Mouse (Mus musculus): ENCODE data around the gene Tmem109. TPM values are rescaled to one million over a fixed set of nuclear protein-coding genes. Genes with fewer than 3 reads are reported as not detected.
A peak's percentile ranks its signal among the peaks of the same experiment; 100 is the strongest.

Gene Tmem109
- polyA plus RNA-seq, 1 experiment, result 26.8 TPM

GRCm38 (mm10) chr19:10842914-10843313, 38.9 kb downstream of the Tmem109 start:
- H3K4me1 ChIP-seq (ENCODE audit: control insufficient read depth, insufficient read depth, insufficient read length, low read length), result no peaks in the 10 kb centered on the region; the same call in none of the 2 replicates
- WGBS, result 46% methylated on average over 24 of the region's 24 CpGs
- no peaks in the 10 kb centered on the region for H3K27me3 ChIP-seq (ENCODE audit: control insufficient read depth, insufficient read depth, low read length)
- peak overlapping the region; percentile 53 for H3K4me3 ChIP-seq (ENCODE audit: low read depth, low read length)
- no peaks in the 10 kb centered on the region for H3K36me3 ChIP-seq (ENCODE audit: control insufficient read depth, insufficient read depth, low read length)
- H3K27ac ChIP-seq (ENCODE audit: insufficient read depth, low read depth, low read length), result peak overlapping the region; percentile 52
- TF ChIP-seq POLR2A (IDR thresholded peaks at IDR 0.05; ENCODE audit: low read depth, low read length) (no peak), CTCF (IDR thresholded peaks at IDR 0.05; ENCODE audit: extremely low read depth, insufficient read length, insufficient replicate concordance, low read depth, low read length) (no peak)

DNA sequence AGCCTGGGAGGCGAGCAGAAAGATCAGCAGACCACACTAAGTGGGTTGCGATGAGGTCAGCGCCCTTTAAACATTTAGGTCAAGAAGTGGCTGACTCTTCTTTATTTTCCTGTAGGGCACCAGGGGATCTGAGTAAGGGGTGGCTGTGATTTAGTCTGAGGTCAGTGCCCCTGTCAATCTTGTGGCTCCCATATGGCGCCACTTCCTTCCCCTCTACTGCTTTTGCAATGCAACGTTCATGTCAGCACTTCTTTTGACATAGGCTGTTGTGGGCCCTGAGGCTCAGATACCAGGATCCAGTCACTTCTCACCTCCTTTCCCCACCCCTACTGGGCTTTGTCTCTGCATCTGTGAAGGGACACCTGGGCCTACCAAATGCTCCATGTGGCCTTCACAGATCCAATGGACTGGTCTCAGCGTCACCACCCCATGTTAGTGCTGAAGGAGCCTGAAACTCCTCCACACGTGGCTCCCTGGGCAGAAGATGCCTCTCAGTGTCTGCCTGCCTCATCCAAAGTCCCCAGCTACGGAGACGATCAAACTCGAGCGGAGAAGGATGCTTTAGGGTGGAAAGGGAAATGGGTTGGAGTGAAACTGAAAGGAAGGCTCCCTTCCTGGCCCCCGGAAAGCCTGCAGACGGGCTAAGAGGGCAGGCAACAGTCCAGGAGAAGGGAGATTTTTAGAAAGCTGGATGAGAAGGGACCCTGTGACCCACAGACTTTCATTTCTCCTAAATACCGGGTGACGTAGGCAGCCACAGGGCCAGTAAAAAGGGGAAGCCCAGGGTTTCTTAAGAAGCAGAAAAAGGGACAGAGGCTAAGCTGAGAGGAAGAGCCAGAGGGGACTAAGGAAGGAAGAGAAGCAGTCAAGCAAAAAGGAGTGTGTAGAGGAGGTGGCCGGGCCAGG, 39.8 kb downstream of the Tmem109 start:
- Histone ChIP-seq H3K4me3 (ENCODE audit: low read depth, low read length) (peak overlapping the region; percentile 53), H3K36me3 (ENCODE audit: control insufficient read depth, insufficient read depth, low read length) (no peaks in the 10 kb centered on the region), H3K27ac (ENCODE audit: insufficient read depth, low read depth, low read length) (peak overlapping the region; percentile 79), H3K27me3 (ENCODE audit: control insufficient read depth, insufficient read depth, low read length) (no peaks in the 10 kb centered on the region), H3K4me1 (ENCODE audit: control insufficient read depth, insufficient read depth, insufficient read length, low read length) (no peaks in the 10 kb centered on the region; the same call in none of the 2 replicates)
- TF ChIP-seq CTCF (IDR thresholded peaks at IDR 0.05; ENCODE audit: extremely low read depth, insufficient read length, insufficient replicate concordance, low read depth, low read length), result no peak
- TF ChIP-seq POLR2A (IDR thresholded peaks at IDR 0.05; ENCODE audit: low read depth, low read length), result no peak
- 64% methylated on average over 16 of the region's 16 CpGs for WGBS

DNA sequence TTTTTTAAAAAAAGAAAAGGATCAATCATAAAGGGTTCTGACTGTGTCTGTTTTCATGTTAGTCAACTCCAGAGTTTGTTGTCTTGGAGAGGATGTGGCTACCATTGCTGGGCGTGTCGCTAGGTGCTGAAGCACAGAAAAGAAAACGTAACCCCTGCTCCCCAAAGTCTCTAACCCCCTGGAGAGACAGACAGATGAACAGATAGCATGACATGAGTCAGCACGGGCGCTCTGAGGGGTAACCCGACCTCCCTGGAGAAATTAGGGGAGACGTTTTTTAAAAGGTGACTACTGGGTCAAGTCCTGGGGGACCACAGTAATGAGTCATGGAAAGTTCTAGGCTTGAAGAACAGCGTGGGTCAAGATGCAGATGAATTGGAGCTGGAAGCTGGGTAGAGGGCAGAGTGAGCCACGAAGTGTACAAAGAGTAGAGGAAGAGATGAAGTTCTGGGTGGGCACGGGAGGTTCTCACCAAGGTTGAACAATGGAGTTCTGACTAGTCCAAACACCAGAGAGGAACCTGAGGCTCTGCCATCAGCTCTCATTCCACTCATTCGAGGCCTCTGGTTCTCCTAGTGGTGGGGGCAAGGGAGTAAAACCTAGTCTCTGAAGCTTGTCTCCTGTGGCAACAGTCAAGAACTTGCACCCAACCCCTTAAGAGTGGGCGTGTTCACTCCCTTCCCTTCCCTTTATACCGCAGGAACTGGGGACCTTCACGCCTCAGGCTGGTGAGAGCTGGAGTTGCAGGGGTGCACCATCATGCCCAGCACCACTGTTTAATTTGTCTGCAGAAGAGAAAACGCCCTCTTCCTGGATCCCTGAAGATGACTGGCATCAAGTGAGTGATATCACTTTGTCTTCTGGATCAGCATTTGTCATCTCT, 42.5 kb downstream of the Tmem109 start, which contains the start of gene Slc15a3:
Slc15a3 (plus strand) TSS at position 718 of the 883 bp plus-strand sequence.
- 64% methylated on average over 15 of the region's 15 CpGs for WGBS
- TF ChIP-seq CTCF (IDR thresholded peaks at IDR 0.05; ENCODE audit: extremely low read depth, insufficient read length, insufficient replicate concordance, low read depth, low read length) (no peak), POLR2A (IDR thresholded peaks at IDR 0.05; ENCODE audit: low read depth, low read length) (no peak)

DNA sequence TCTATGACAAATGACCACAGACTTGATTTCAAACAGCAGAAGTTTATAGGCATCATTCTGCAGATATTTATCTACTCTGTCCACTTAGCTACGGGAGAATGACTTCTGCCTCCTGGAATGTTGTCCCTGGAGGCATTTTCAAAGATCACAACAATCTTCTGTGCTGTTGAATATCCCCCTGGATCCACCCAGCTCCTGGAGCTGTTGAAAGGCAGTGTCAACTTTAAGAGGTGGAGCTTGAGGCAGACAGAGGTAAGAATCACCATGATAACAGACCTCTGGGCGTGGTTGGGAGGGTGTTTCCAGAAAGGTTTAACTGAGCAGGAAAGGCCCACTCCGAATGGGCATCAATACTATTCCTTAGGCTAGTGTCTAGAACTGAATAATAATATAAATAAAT, 46.1 kb downstream of the Tmem109 start:
- WGBS, result 35% methylated on average over 3 of the region's 3 CpGs
- Histone ChIP-seq H3K27me3 (ENCODE audit: control insufficient read depth, insufficient read depth, low read length) (no peaks in the 10 kb centered on the region), H3K4me3 (ENCODE audit: low read depth, low read length) (no peak overlapping the region), H3K4me1 (ENCODE audit: control insufficient read depth, insufficient read depth, insufficient read length, low read length) (peaks cover 3% of the 10 kb centered on the region; the same call in 1 of the 2 replicates), H3K27ac (ENCODE audit: insufficient read depth, low read depth, low read length) (no peak overlapping the region), H3K36me3 (ENCODE audit: control insufficient read depth, insufficient read depth, low read length) (no peaks in the 10 kb centered on the region)
- TF ChIP-seq CTCF (IDR thresholded peaks at IDR 0.05; ENCODE audit: extremely low read depth, insufficient read length, insufficient replicate concordance, low read depth, low read length), result no peak
- no peak for TF ChIP-seq POLR2A (IDR thresholded peaks at IDR 0.05; ENCODE audit: low read depth, low read length)

More for the DNA sequence above, 42.5 kb downstream of the Tmem109 start, which contains the start of gene Slc15a3:
- no peak within 1 kb of the TSS for H3K4me3 ChIP-seq (ENCODE audit: low read depth, low read length)
- no peaks in the 10 kb centered on the region for H3K27me3 ChIP-seq (ENCODE audit: control insufficient read depth, insufficient read depth, low read length)
- H3K36me3 ChIP-seq (ENCODE audit: control insufficient read depth, insufficient read depth, low read length), result no peaks in the 10 kb centered on the region
- H3K27ac ChIP-seq (ENCODE audit: insufficient read depth, low read depth, low read length), result no peak within 1 kb of the TSS
- H3K4me1 ChIP-seq (ENCODE audit: control insufficient read depth, insufficient read depth, insufficient read length, low read length), result no peaks in the 10 kb centered on the region; the same call in 1 of the 2 replicates

GRCm38 (mm10) chr19:10833611-10834010, 48.2 kb downstream of the Tmem109 start:
- Histone ChIP-seq H3K36me3 (ENCODE audit: control insufficient read depth, insufficient read depth, low read length) (no peaks in the 10 kb centered on the region), H3K4me1 (ENCODE audit: control insufficient read depth, insufficient read depth, insufficient read length, low read length) (peaks cover 3% of the 10 kb centered on the region; the same call in 1 of the 2 replicates), H3K4me3 (ENCODE audit: low read depth, low read length) (no peak overlapping the region), H3K27ac (ENCODE audit: insufficient read depth, low read depth, low read length) (no peak overlapping the region), H3K27me3 (ENCODE audit: control insufficient read depth, insufficient read depth, low read length) (no peaks in the 10 kb centered on the region)
- TF ChIP-seq CTCF (IDR thresholded peaks at IDR 0.05; ENCODE audit: extremely low read depth, insufficient read length, insufficient replicate concordance, low read depth, low read length) (no peak), POLR2A (IDR thresholded peaks at IDR 0.05; ENCODE audit: low read depth, low read length) (no peak)
- 64% methylated on average over 3 of the region's 3 CpGs for WGBS

GRCm38 (mm10) chr19:10832030-10832429, 49.8 kb downstream of the Tmem109 start:
- H3K27me3 ChIP-seq (ENCODE audit: control insufficient read depth, insufficient read depth, low read length), result no peaks in the 10 kb centered on the region
- H3K4me3 ChIP-seq (ENCODE audit: low read depth, low read length), result no peak overlapping the region
- TF ChIP-seq POLR2A (IDR thresholded peaks at IDR 0.05; ENCODE audit: low read depth, low read length), result no peak
- no peak for TF ChIP-seq CTCF (IDR thresholded peaks at IDR 0.05; ENCODE audit: extremely low read depth, insufficient read length, insufficient replicate concordance, low read depth, low read length)
- WGBS, result 77% methylated on average over 3 of the region's 3 CpGs
- peaks cover 3% of the 10 kb centered on the region; the same call in 1 of the 2 replicates for H3K4me1 ChIP-seq (ENCODE audit: control insufficient read depth, insufficient read depth, insufficient read length, low read length)
- H3K27ac ChIP-seq (ENCODE audit: insufficient read depth, low read depth, low read length), result no peak overlapping the region
- no peaks in the 10 kb centered on the region for H3K36me3 ChIP-seq (ENCODE audit: control insufficient read depth, insufficient read depth, low read length)

All from small intestine, adult 2 months (tissue).